Mouse (Mus musculus) heart, embryonic 16.5 days (tissue): ENCODE results near the gene Obscn. TPM values are rescaled to one million over a fixed set of nuclear protein-coding genes. Genes with fewer than 3 reads are reported as not detected.

Experiments
- ATAC-seq: fragments of 200-750 bp; cut with Nextera tagmentation; replicated peaks from 2 replicates; pipeline ENCODE4 v1.8.0; 2017; ENCODE audit warnings: moderate number of reproducible peaks; ENCODE audit not compliant: insufficient read depth, low FRiP score; ENCODE audit errors: extremely low read depth
- H3K27ac ChIP-seq: fragments of 300-500 bp; sonication (generic); 2 replicates; pipeline ENCODE4 v1.5.1; 2014; ENCODE audit warnings: mild to moderate bottlenecking, low read length, control low read depth, moderate library complexity
- H3K27me3 ChIP-seq: fragments of 300-500 bp; sonication (generic); 2 replicates; pipeline ENCODE4 v1.6.1; 2014; ENCODE audit warnings: low read length, mixed read lengths; ENCODE audit not compliant: control insufficient read depth, insufficient read depth
- H3K36me3 ChIP-seq: fragments of 300-500 bp; sonication (generic); 2 replicates; pipeline ENCODE4 v1.6.1; 2014; ENCODE audit not compliant: control insufficient read depth, insufficient read depth
- H3K4me1 ChIP-seq: fragments of 300-500 bp; sonication (generic); 2 replicates; pipeline ENCODE4 v1.6.1; 2014; ENCODE audit warnings: low read length, mixed read lengths; ENCODE audit not compliant: control insufficient read depth, insufficient read depth
- H3K4me2 ChIP-seq: fragments of 300-500 bp; sonication (generic); 2 replicates; pipeline ENCODE4 v1.6.1; 2014; ENCODE audit warnings: low read depth, mild to moderate bottlenecking, control low read depth, low read length
- H3K4me3 ChIP-seq: fragments of 300-500 bp; sonication (generic); 2 replicates; pipeline ENCODE4 v1.5.1; 2014; ENCODE audit warnings: mild to moderate bottlenecking, control low read depth, low read length
- H3K9ac ChIP-seq: fragments of 300-500 bp; sonication (generic); 2 replicates; pipeline ENCODE4 v1.6.1; 2014; ENCODE audit warnings: low read length, control low read depth
- H3K9me3 ChIP-seq: fragments of 300-500 bp; sonication (generic); replicated peaks from 2 replicates; pipeline ENCODE4 v1.6.1; 2016; ENCODE audit warnings: low read length; ENCODE audit not compliant: control insufficient read depth
- WGBS: fragments of 180-500 bp; shearing (Covaris S2); extraction: QIAGEN DNeasy Blood & Tissue Kit; methylation state at CpG from one replicate; pipeline ENCODE4 v1.1.7; 2014; 5-methylcytosine and 5-hydroxymethylcytosine counted together
- polyA plus RNA-seq: library from polyadenylated mRNA; unstranded; fragments of >200 nt; fragmentation: Nextera tagmentation; extraction: Ambion mirVana; gene quantifications from 2 replicates; pipeline ENCODE4 v1.2.1, GENCODE M21; 2015

Gene Obscn
- polyA plus RNA-seq, 1 experiment from 2014 or later: 87.2 TPM

GRCm38 (mm10) chr11:58978706-58979030 lies 157.5 kb downstream of the Obscn start:
- 2% methylated on average over 5 of the region's 5 CpGs for WGBS
- H3K27me3 ChIP-seq: no peaks in the 10 kb centered on the region
- peaks cover 16% of the 10 kb centered on the region for H3K36me3 ChIP-seq
- peak overlapping the region; percentile 94 for H3K9ac ChIP-seq
- H3K4me1 ChIP-seq: peaks cover 51% of the 10 kb centered on the region
- ATAC-seq: no peak
- no peaks in the 10 kb centered on the region for H3K9me3 ChIP-seq
- H3K4me2 ChIP-seq: peak overlapping the region; percentile 99
- H3K4me3 ChIP-seq: peak overlapping the region; percentile 79
- H3K27ac ChIP-seq: peak overlapping the region; percentile 77

- Histone ChIP-seq H3K9ac (peak within 1 kb of the TSS; percentile 94), H3K36me3 (peaks cover 15% of the 10 kb centered on the region), H3K4me3 (peak within 1 kb of the TSS; percentile 79), H3K4me1 (peaks cover 49% of the 10 kb centered on the region), H3K27me3 (no peaks in the 10 kb centered on the region), H3K4me2 (peak within 1 kb of the TSS; percentile 99), H3K9me3 (no peaks in the 10 kb centered on the region), H3K27ac (peak within 1 kb of the TSS; percentile 77)
- WGBS: under 1% methylated on average over 64 of the region's 64 CpGs
- ATAC-seq: peak; percentile 50
These were observed 158.0 kb downstream of the Obscn start, which contains the start of gene Trim11 for GRCm38 (mm10) chr11:58978027-58978705. TSS of gene Trim11 (plus strand) at chr11:58978093.

- Histone ChIP-seq H3K27ac (peak overlapping the region; percentile 77), H3K4me2 (peak overlapping the region; percentile 99), H3K4me3 (peak overlapping the region; percentile 79), H3K9ac (peak overlapping the region; percentile 94), H3K27me3 (no peaks in the 10 kb centered on the region), H3K4me1 (peaks cover 45% of the 10 kb centered on the region), H3K36me3 (peaks cover 10% of the 10 kb centered on the region), H3K9me3 (no peaks in the 10 kb centered on the region)
- no peak for ATAC-seq
- WGBS: under 1% methylated on average over 21 of the region's 21 CpGs
These were observed 158.6 kb downstream of the Obscn start for GRCm38 (mm10) chr11:58977607-58978026.

- H3K9me3 ChIP-seq: no peaks in the 10 kb centered on the region
- WGBS: under 1% methylated on average over 29 of the region's 29 CpGs
- peak overlapping the region; percentile 79 for H3K4me3 ChIP-seq
- peak overlapping the region; percentile 94 for H3K9ac ChIP-seq
- no peak for ATAC-seq
- peaks cover 5% of the 10 kb centered on the region; the same call in 1 of the 2 replicates for H3K36me3 ChIP-seq
- H3K27ac ChIP-seq: peak overlapping the region; percentile 77
- H3K27me3 ChIP-seq: no peaks in the 10 kb centered on the region
- peaks cover 43% of the 10 kb centered on the region for H3K4me1 ChIP-seq
- peak overlapping the region; percentile 99 for H3K4me2 ChIP-seq
These were observed 159.1 kb downstream of the Obscn start for GRCm38 (mm10) chr11:58977150-58977549.

- Histone ChIP-seq H3K27me3 (no peaks in the 10 kb centered on the region), H3K36me3 (peaks cover 2% of the 10 kb centered on the region; the same call in 1 of the 2 replicates), H3K9ac (no peak overlapping the region), H3K4me1 (peaks cover 24% of the 10 kb centered on the region), H3K4me3 (no peak overlapping the region), H3K4me2 (no peak overlapping the region), H3K9me3 (no peaks in the 10 kb centered on the region), H3K27ac (no peak overlapping the region)
- no peak for ATAC-seq
- 82% methylated on average over 3 of the region's 3 CpGs for WGBS
These were observed 161.8 kb downstream of the Obscn start for GRCm38 (mm10) chr11:58974414-58974813.

GRCm38 (mm10) chr11:58971796-58972195 lies 164.4 kb downstream of the Obscn start:
- no peak overlapping the region for H3K9ac ChIP-seq
- 75% methylated on average over 3 of the region's 3 CpGs for WGBS

GRCm38 (mm10) chr11:58970831-58971530 lies 165.2 kb downstream of the Obscn start:
- no peaks in the 10 kb centered on the region for H3K27me3 ChIP-seq
- no peaks in the 10 kb centered on the region for H3K9me3 ChIP-seq
- H3K4me3 ChIP-seq: no peak overlapping the region
- H3K4me2 ChIP-seq: no peak overlapping the region
- H3K4me1 ChIP-seq: peaks cover 18% of the 10 kb centered on the region
- H3K36me3 ChIP-seq: peaks cover 2% of the 10 kb centered on the region; the same call in 1 of the 2 replicates
- WGBS: 83% methylated on average over 21 of the region's 21 CpGs
- no peak overlapping the region for H3K9ac ChIP-seq
- no peak for ATAC-seq
- H3K27ac ChIP-seq: no peak overlapping the region

More at GRCm38 (mm10) chr11:58971796-58972195, 164.4 kb downstream of the Obscn start:
- no peaks in the 10 kb centered on the region for H3K9me3 ChIP-seq
- no peaks in the 10 kb centered on the region for H3K27me3 ChIP-seq
- H3K36me3 ChIP-seq: peaks cover 2% of the 10 kb centered on the region; the same call in 1 of the 2 replicates
- H3K4me2 ChIP-seq: no peak overlapping the region
- ATAC-seq: no peak
- H3K4me3 ChIP-seq: no peak overlapping the region
- H3K4me1 ChIP-seq: peaks cover 14% of the 10 kb centered on the region
- H3K27ac ChIP-seq: no peak overlapping the region

GRCm38 (mm10) chr11:58969659-58970058 lies 166.5 kb downstream of the Obscn start:
- H3K4me2 ChIP-seq: no peak overlapping the region
- no peaks in the 10 kb centered on the region for H3K27me3 ChIP-seq
- no peak overlapping the region for H3K4me3 ChIP-seq
- peaks cover 1% of the 10 kb centered on the region; the same call in 1 of the 2 replicates for H3K36me3 ChIP-seq
- H3K4me1 ChIP-seq: peaks cover 19% of the 10 kb centered on the region
- no peak overlapping the region for H3K27ac ChIP-seq
- WGBS: 69% methylated on average over 6 of the region's 6 CpGs
- no peak overlapping the region for H3K9ac ChIP-seq
- H3K9me3 ChIP-seq: no peaks in the 10 kb centered on the region
- no peak for ATAC-seq

GRCm38 (mm10) chr11:58969027-58969426 lies 167.2 kb downstream of the Obscn start:
- Histone ChIP-seq H3K4me1 (peaks cover 20% of the 10 kb centered on the region), H3K27ac (no peak overlapping the region)

More at GRCm38 (mm10) chr11:58969027-58969426, 167.2 kb downstream of the Obscn start:
- no peaks in the 10 kb centered on the region for H3K36me3 ChIP-seq
- no peaks in the 10 kb centered on the region for H3K9me3 ChIP-seq
- ATAC-seq: no peak
- H3K4me3 ChIP-seq: no peak overlapping the region
- H3K27me3 ChIP-seq: no peaks in the 10 kb centered on the region
- no peak overlapping the region for H3K9ac ChIP-seq
- WGBS: 67% methylated on average over 8 of the region's 8 CpGs
- no peak overlapping the region for H3K4me2 ChIP-seq
